Mouse (Mus musculus) lung, adult 2 months (tissue): ENCODE results near the gene Agl.

Source experiments
- CTCF ChIP-seq: fragments of 200-500 bp; IDR thresholded peaks from 2 replicates; pipeline ENCODE4 v1.5.1; 2011; ENCODE audit warnings: mild to moderate bottlenecking, low read length, control low read depth; ENCODE audit not compliant: insufficient read depth
- POLR2A ChIP-seq: fragments of 200-500 bp; IDR thresholded peaks from 2 replicates; pipeline ENCODE4 v1.6.1; 2011; ENCODE audit warnings: low read depth, mild to moderate bottlenecking, control low read depth, low read length, borderline replicate concordance; ENCODE audit errors: extremely low read depth

DNA sequence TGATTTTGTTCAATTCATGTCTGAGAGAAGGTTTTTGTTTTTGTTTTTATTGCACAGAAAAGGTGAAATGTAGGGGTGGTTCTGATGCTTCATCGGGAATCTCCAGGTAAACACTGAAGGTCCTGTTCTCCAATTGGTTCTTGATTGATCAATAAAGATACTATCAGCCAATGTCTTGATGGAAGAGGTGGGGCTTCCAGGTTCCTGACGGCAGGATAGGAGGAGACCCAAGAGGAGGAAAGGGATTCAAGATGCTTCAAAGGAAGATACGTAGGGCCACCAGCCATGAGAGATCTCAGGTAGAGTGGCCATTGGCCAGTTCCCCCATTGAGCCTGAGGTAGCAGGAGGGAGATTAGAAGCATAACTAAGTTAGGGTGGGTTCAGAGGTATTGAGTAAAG is 89.0 kb downstream of the Agl start:
- TF ChIP-seq POLR2A (no peak), CTCF (no peak)
